Mouse (Mus musculus): ENCODE measurements around the gene Apobec2.

The Apobec2 gene

GRCm38 (mm10) chr17:48436487-48436886 lies 3.8 kb upstream of the Apobec2 start:
- DNase-seq (ENCODE audit: low spot score): no peak

GRCm38 (mm10) chr17:48434479-48434878 lies 1.7 kb upstream of the Apobec2 start:
- DNase-seq (ENCODE audit: low spot score): no peak

- no peak for DNase-seq (ENCODE audit: low spot score)
Observed at GRCm38 (mm10) chr17:48433689-48434330, 1.1 kb upstream of the Apobec2 start.

GRCm38 (mm10) chr17:48433006-48433655 lies 401 bp upstream of the Apobec2 start:
- DNase-seq (ENCODE audit: low spot score): no peak

- DNase-seq (ENCODE audit: low spot score): no peak
Observed at GRCm38 (mm10) chr17:48431054-48431453, 1.7 kb downstream of the Apobec2 start.

- no peak for DNase-seq (ENCODE audit: low spot score)
Observed at GRCm38 (mm10) chr17:48430394-48430793, 2.3 kb downstream of the Apobec2 start.

GRCm38 (mm10) chr17:48427852-48428530 lies 4.7 kb downstream of the Apobec2 start:
- no peak for DNase-seq (ENCODE audit: low spot score)

- DNase-seq (ENCODE audit: low spot score): no peak
Observed at GRCm38 (mm10) chr17:48426991-48427750, 5.6 kb downstream of the Apobec2 start.

- no peak for DNase-seq (ENCODE audit: low spot score)
Observed at GRCm38 (mm10) chr17:48425823-48426612, 6.7 kb downstream of the Apobec2 start.

- DNase-seq (ENCODE audit: low spot score): no peak
Observed at GRCm38 (mm10) chr17:48424237-48424636, 8.5 kb downstream of the Apobec2 start.

- no peak for DNase-seq (ENCODE audit: low spot score)
Observed at GRCm38 (mm10) chr17:48419571-48419970, 13.2 kb downstream of the Apobec2 start.

GRCm38 (mm10) chr17:48418781-48419180 lies 13.9 kb downstream of the Apobec2 start:
- DNase-seq (ENCODE audit: low spot score): no peak

GRCm38 (mm10) chr17:48418174-48418573 lies 14.6 kb downstream of the Apobec2 start:
- DNase-seq (ENCODE audit: low spot score): no peak

GRCm38 (mm10) chr17:48417521-48417920 lies 15.2 kb downstream of the Apobec2 start:
- no peak for DNase-seq (ENCODE audit: low spot score)

- DNase-seq (ENCODE audit: low spot score): peak; percentile 59
Observed at GRCm38 (mm10) chr17:48416425-48417195, 16.1 kb downstream of the Apobec2 start.

- DNase-seq (ENCODE audit: low spot score): no peak
Observed at GRCm38 (mm10) chr17:48416011-48416410, 16.7 kb downstream of the Apobec2 start.

- DNase-seq (ENCODE audit: low spot score): no peak
Observed at GRCm38 (mm10) chr17:48411241-48411640, 21.5 kb downstream of the Apobec2 start.

GRCm38 (mm10) chr17:48410299-48410785 lies 22.4 kb downstream of the Apobec2 start:
- peak; percentile 70 for DNase-seq (ENCODE audit: low spot score)

GRCm38 (mm10) chr17:48409380-48410298 lies 23.1 kb downstream of the Apobec2 start, which contains the start of the genes Nfya and Oard1:
Nfya (minus strand) TSS chr17:48409906.
Oard1 (plus strand) TSS chr17:48410014.
- DNase-seq (ENCODE audit: low spot score): peak; percentile 100

All from adipocyte (in vitro differentiated cells).